Mouse (Mus musculus) liver, embryonic 14.5 days (tissue): ENCODE results near the gene Cacna1s. TPM values are rescaled to one million over a fixed set of nuclear protein-coding genes. Genes with fewer than 3 reads are reported as not detected.

Source experiments
- ATAC-seq: fragments of 200-750 bp; cut with Nextera tagmentation; 2 replicates; pipeline ENCODE4 v1.8.0; 2017; ENCODE audit warnings: moderate number of reproducible peaks, mild to moderate bottlenecking, moderate library complexity; ENCODE audit not compliant: insufficient read depth
- DNase-seq, 3 experiments: peaks; one replicate each; pipeline ENCODE4 v3.0.0-alpha.2; 2012 to 2013; ENCODE audit warnings: low read depth in 3 of 3, low spot score in 3 of 3
- H3K27ac ChIP-seq: fragments of 300-500 bp; sonication (generic); 2 replicates; pipeline ENCODE4 v1.5.1; 2014; ENCODE audit warnings: moderate library complexity, mild to moderate bottlenecking, control low read depth, inconsistent platforms
- H3K27me3 ChIP-seq: fragments of 300-500 bp; sonication (generic); 2 replicates; pipeline ENCODE4 v1.6.1; 2014; ENCODE audit warnings: mild to moderate bottlenecking, low read length, moderate library complexity; ENCODE audit not compliant: control insufficient read depth, insufficient read depth
- H3K36me3 ChIP-seq: fragments of 300-500 bp; sonication (generic); replicated peaks from 2 replicates; pipeline ENCODE4 v1.6.1; 2014; ENCODE audit warnings: low read depth; ENCODE audit not compliant: control insufficient read depth, insufficient read depth
- H3K4me1 ChIP-seq, 2 experiments: fragments of 200-500 bp in 1 of 2; fragments of 300-500 bp in 1 of 2; sonication (generic) in 1 of 2; replicated peaks; 2 replicates each; pipeline ENCODE4 v1.6.1; 2012 to 2014; ENCODE audit warnings: antibody characterized with exemption in 1 of 2, inconsistent platforms in 1 of 2, low read length in 1 of 2; ENCODE audit not compliant: control insufficient read depth in 2 of 2, insufficient read depth in 2 of 2
- H3K4me2 ChIP-seq: fragments of 300-500 bp; sonication (generic); 2 replicates; pipeline ENCODE4 v1.6.1; 2014; ENCODE audit warnings: low read depth, mild to moderate bottlenecking, control low read depth, moderate library complexity
- H3K4me3 ChIP-seq, 2 experiments: fragments of 200-500 bp in 1 of 2; fragments of 300-500 bp in 1 of 2; sonication (generic) in 1 of 2; 2 replicates each; pipeline ENCODE4 v1.5.1; 2012 to 2014; ENCODE audit warnings: low read depth in 2 of 2, low read length in 2 of 2, mild to moderate bottlenecking in 2 of 2, control low read depth in 1 of 2, inconsistent platforms in 1 of 2, moderate library complexity in 1 of 2; ENCODE audit not compliant: insufficient read depth in 1 of 2
- H3K9ac ChIP-seq: fragments of 300-500 bp; sonication (generic); replicated peaks from 2 replicates; pipeline ENCODE4 v1.6.1; 2014; ENCODE audit warnings: mild to moderate bottlenecking, control low read depth, moderate library complexity
- H3K9me3 ChIP-seq: fragments of 300-500 bp; sonication (generic); 2 replicates; pipeline ENCODE4 v1.6.1; 2016; ENCODE audit warnings: low read length, mixed read lengths; ENCODE audit not compliant: control insufficient read depth
- CTCF ChIP-seq: IDR thresholded peaks from 2 replicates; pipeline ENCODE4 v1.5.1; 2016; ENCODE audit warnings: antibody characterized with exemption, low read depth, control low read depth
- EP300 ChIP-seq: IDR thresholded peaks from 2 replicates; pipeline ENCODE4 v1.6.1; 2016; ENCODE audit warnings: antibody characterized with exemption, low read depth
- WGBS: fragments of 180-500 bp; shearing (Covaris S2); extraction: QIAGEN DNeasy Blood & Tissue Kit; methylation state at CpG from one replicate; pipeline ENCODE4 v1.1.7; 2014; ENCODE audit not compliant: insufficient replicate concordance; 5-methylcytosine and 5-hydroxymethylcytosine counted together
- polyA plus RNA-seq, 2 experiments: library from polyadenylated mRNA; depleted of rRNA in 1 of 2; stranded (reverse) in 1 of 2; unstranded in 1 of 2; fragments of >200 nt; fragmentation: Nextera tagmentation in 1 of 2; extraction: Ambion mirVana in 1 of 2; gene quantifications; 2 replicates each; pipeline versions ENCODE4 v1.2.1 to v1.2.3; 2012 to 2014

Cacna1s gene
- polyA plus RNA-seq, 2 experiments: not detected

- no peak overlapping the region for H3K27ac ChIP-seq
- H3K4me2 ChIP-seq: no peak overlapping the region
Measured at GRCm38 (mm10) chr1:136159830-136160229, 107.3 kb downstream of the Cacna1s start.

GRCm38 (mm10) chr1:136160297-136160696 lies 107.7 kb downstream of the Cacna1s start:
- 76% methylated on average over 12 of the region's 12 CpGs for WGBS
- no peak overlapping the region for H3K9ac ChIP-seq

More at GRCm38 (mm10) chr1:136159830-136160229, 107.3 kb downstream of the Cacna1s start:
- 73% methylated on average over 12 of the region's 12 CpGs for WGBS
- TF ChIP-seq CTCF (peak; percentile 42; the same call in 1 of the 2 replicates), EP300 (no peak)
- no peaks in the 10 kb centered on the region for H3K4me1 ChIP-seq
- no peaks in the 10 kb centered on the region for H3K9me3 ChIP-seq
- H3K36me3 ChIP-seq: no peaks in the 10 kb centered on the region
- ATAC-seq (no peak), DNase-seq (no peak)
- H3K9ac ChIP-seq: no peak overlapping the region
- no peak overlapping the region for H3K4me3 ChIP-seq
- H3K27me3 ChIP-seq: no peaks in the 10 kb centered on the region

GRCm38 (mm10) chr1:136160930-136161329 lies 108.4 kb downstream of the Cacna1s start:
- TF ChIP-seq CTCF (no peak), EP300 (no peak)
- H3K27ac ChIP-seq: no peak overlapping the region

More at GRCm38 (mm10) chr1:136160297-136160696, 107.7 kb downstream of the Cacna1s start:
- TF ChIP-seq CTCF (no peak), EP300 (no peak)
- no peaks in the 10 kb centered on the region for H3K4me1 ChIP-seq
- DNase-seq: no peak
- ATAC-seq: no peak
- H3K36me3 ChIP-seq: no peaks in the 10 kb centered on the region
- H3K4me3 ChIP-seq: no peak overlapping the region
- H3K27me3 ChIP-seq: no peaks in the 10 kb centered on the region
- H3K27ac ChIP-seq: no peak overlapping the region
- H3K9me3 ChIP-seq: no peaks in the 10 kb centered on the region
- H3K4me2 ChIP-seq: no peak overlapping the region

GRCm38 (mm10) chr1:136161333-136161921 lies 108.9 kb downstream of the Cacna1s start:
- TF ChIP-seq CTCF (no peak), EP300 (no peak)
- Histone ChIP-seq H3K4me2 (no peak overlapping the region), H3K4me3 (no peak overlapping the region), H3K36me3 (no peaks in the 10 kb centered on the region), H3K4me1 (no peaks in the 10 kb centered on the region), H3K27me3 (no peaks in the 10 kb centered on the region), H3K27ac (no peak overlapping the region), H3K9ac (no peak overlapping the region), H3K9me3 (no peaks in the 10 kb centered on the region)
- ATAC-seq (no peak), DNase-seq (no peak)
- WGBS: 78% methylated on average over 7 of the region's 7 CpGs

More at GRCm38 (mm10) chr1:136160930-136161329, 108.4 kb downstream of the Cacna1s start:
- 79% methylated on average over 6 of the region's 6 CpGs for WGBS
- Histone ChIP-seq H3K27me3 (no peaks in the 10 kb centered on the region), H3K4me2 (no peak overlapping the region), H3K36me3 (no peaks in the 10 kb centered on the region), H3K4me3 (no peak overlapping the region), H3K9me3 (no peaks in the 10 kb centered on the region), H3K4me1 (no peaks in the 10 kb centered on the region), H3K9ac (no peak overlapping the region)
- ATAC-seq (no peak), DNase-seq (no peak)

GRCm38 (mm10) chr1:136165436-136165835 lies 112.9 kb downstream of the Cacna1s start:
- no peaks in the 10 kb centered on the region for H3K4me1 ChIP-seq
- DNase-seq (no peak), ATAC-seq (no peak)
- H3K36me3 ChIP-seq: no peaks in the 10 kb centered on the region
- no peaks in the 10 kb centered on the region for H3K9me3 ChIP-seq
- no peak overlapping the region for H3K27ac ChIP-seq
- no peak for TF ChIP-seq CTCF
- TF ChIP-seq EP300: no peak
- no peak overlapping the region for H3K9ac ChIP-seq
- no peaks in the 10 kb centered on the region for H3K27me3 ChIP-seq
- H3K4me3 ChIP-seq: no peak overlapping the region
- no peak overlapping the region for H3K4me2 ChIP-seq
- WGBS: 58% methylated on average over 2 of the region's 2 CpGs
